Mouse (Mus musculus): ENCODE results near the gene Chid1. TPM values are rescaled to one million over a fixed set of nuclear protein-coding genes. Genes with fewer than 3 reads are reported as not detected.
A peak's percentile ranks its signal among the peaks of the same experiment; 100 is the strongest.

Chid1 gene
- total RNA-seq, 2 experiments from 2014 or later: 81.3 to 84.0 TPM

- no peak for DNase-seq (ENCODE audit: extremely low spot score in 1 of 2, low spot score in 1 of 2)
Observed at GRCm38 (mm10) chr7:141559726-141560325, 20.2 kb upstream of the Chid1 start.

- no peak for DNase-seq (ENCODE audit: extremely low spot score in 1 of 2, low spot score in 1 of 2)
Observed at GRCm38 (mm10) chr7:141558946-141559345, 19.3 kb upstream of the Chid1 start.

GRCm38 (mm10) chr7:141558329-141558776 lies 18.7 kb upstream of the Chid1 start:
- no peak for DNase-seq (ENCODE audit: extremely low spot score in 1 of 2, low spot score in 1 of 2)

- DNase-seq (ENCODE audit: extremely low spot score in 1 of 2, low spot score in 1 of 2): no peak
Observed at GRCm38 (mm10) chr7:141550464-141550863, 10.8 kb upstream of the Chid1 start.

GRCm38 (mm10) chr7:141549432-141550061 lies 9.9 kb upstream of the Chid1 start:
- DNase-seq (ENCODE audit: extremely low spot score in 1 of 2, low spot score in 1 of 2): no peak

GRCm38 (mm10) chr7:141544654-141545053 lies 5.0 kb upstream of the Chid1 start:
- DNase-seq (ENCODE audit: extremely low spot score in 1 of 2, low spot score in 1 of 2): peak in 1 of 2 experiments; percentile 56

GRCm38 (mm10) chr7:141542588-141542987 lies 2.9 kb upstream of the Chid1 start:
- no peak for DNase-seq (ENCODE audit: extremely low spot score in 1 of 2, low spot score in 1 of 2)

- DNase-seq (ENCODE audit: extremely low spot score in 1 of 2, low spot score in 1 of 2): no peak
Observed at GRCm38 (mm10) chr7:141541681-141542080, 2.0 kb upstream of the Chid1 start.

- peak; percentile 42 to 53 for DNase-seq (ENCODE audit: extremely low spot score in 1 of 2, low spot score in 1 of 2)
Observed at GRCm38 (mm10) chr7:141540312-141541081, 840 bp upstream of the Chid1 start.

GRCm38 (mm10) chr7:141538852-141539555 lies 653 bp downstream of the Chid1 start:
- DNase-seq (ENCODE audit: extremely low spot score in 1 of 2, low spot score in 1 of 2): no peak

- no peak for DNase-seq (ENCODE audit: extremely low spot score in 1 of 2, low spot score in 1 of 2)
Observed at GRCm38 (mm10) chr7:141535570-141535969, 4.1 kb downstream of the Chid1 start.

- no peak for DNase-seq (ENCODE audit: extremely low spot score in 1 of 2, low spot score in 1 of 2)
Observed at GRCm38 (mm10) chr7:141525580-141525925, 14.1 kb downstream of the Chid1 start.

- peak; percentile 49 to 74 for DNase-seq (ENCODE audit: extremely low spot score in 1 of 2, low spot score in 1 of 2)
Observed at GRCm38 (mm10) chr7:141524760-141525579, 14.7 kb downstream of the Chid1 start.

- DNase-seq (ENCODE audit: extremely low spot score in 1 of 2, low spot score in 1 of 2): no peak
Observed at GRCm38 (mm10) chr7:141524271-141524670, 15.4 kb downstream of the Chid1 start.

GRCm38 (mm10) chr7:141523007-141523406 lies 16.6 kb downstream of the Chid1 start:
- DNase-seq (ENCODE audit: extremely low spot score in 1 of 2, low spot score in 1 of 2): no peak

- DNase-seq (ENCODE audit: extremely low spot score in 1 of 2, low spot score in 1 of 2): no peak
Observed at GRCm38 (mm10) chr7:141519795-141520194, 19.9 kb downstream of the Chid1 start.

GRCm38 (mm10) chr7:141518926-141519325 lies 20.7 kb downstream of the Chid1 start:
- DNase-seq (ENCODE audit: extremely low spot score in 1 of 2, low spot score in 1 of 2): no peak

- no peak for DNase-seq (ENCODE audit: extremely low spot score in 1 of 2, low spot score in 1 of 2)
Observed at GRCm38 (mm10) chr7:141518296-141518695, 21.4 kb downstream of the Chid1 start.

- no peak for DNase-seq (ENCODE audit: extremely low spot score in 1 of 2, low spot score in 1 of 2)
Observed at GRCm38 (mm10) chr7:141517638-141518037, 22.0 kb downstream of the Chid1 start.

GRCm38 (mm10) chr7:141510681-141511191 lies 28.9 kb downstream of the Chid1 start:
- no peak for DNase-seq (ENCODE audit: extremely low spot score in 1 of 2, low spot score in 1 of 2)
